Mouse (Mus musculus) forebrain, embryonic 16.5 days (tissue): ENCODE measurements at regions not wholly inside any gene's neighbourhood (a gene's known extent, or its start where the extent isn't known, plus 50 kb on each side); places are given as distances from the start of the nearest gene placed in this dataset.

Experiments used
- ATAC-seq: fragments of 200-750 bp; cut with Nextera tagmentation; 2 replicates; pipeline ENCODE4 v1.8.0; 2017; ENCODE audit warnings: mild to moderate bottlenecking, moderate library complexity
- H3K27ac ChIP-seq: fragments of 300-500 bp; sonication (generic); 2 replicates; pipeline ENCODE4 v1.5.1; 2014; ENCODE audit warnings: low read length, control low read depth
- H3K27me3 ChIP-seq: fragments of 300-500 bp; sonication (generic); replicated peaks from 2 replicates; pipeline ENCODE4 v1.6.1; 2014; ENCODE audit warnings: low read length; ENCODE audit not compliant: control insufficient read depth, insufficient read depth
- H3K36me3 ChIP-seq: fragments of 300-500 bp; sonication (generic); 2 replicates; pipeline ENCODE4 v1.6.1; 2014; ENCODE audit not compliant: control insufficient read depth, insufficient read depth
- H3K4me1 ChIP-seq: fragments of 300-500 bp; sonication (generic); replicated peaks from 2 replicates; pipeline ENCODE4 v1.6.1; 2014; ENCODE audit warnings: low read length; ENCODE audit not compliant: control insufficient read depth, insufficient read depth
- H3K4me2 ChIP-seq: fragments of 300-500 bp; sonication (generic); 2 replicates; pipeline ENCODE4 v1.6.1; 2014; ENCODE audit warnings: mild to moderate bottlenecking, low read length, control low read depth
- H3K4me3 ChIP-seq: fragments of 300-500 bp; sonication (generic); replicated peaks from 2 replicates; pipeline ENCODE4 v1.5.1; 2014; ENCODE audit warnings: mild to moderate bottlenecking, low read length, control low read depth
- H3K9ac ChIP-seq: fragments of 300-500 bp; sonication (generic); replicated peaks from 2 replicates; pipeline ENCODE4 v1.6.1; 2014; ENCODE audit warnings: low read depth, low read length, control low read depth
- H3K9me3 ChIP-seq: fragments of 300-500 bp; sonication (generic); 2 replicates; pipeline ENCODE4 v1.6.1; 2016; ENCODE audit warnings: low read length; ENCODE audit not compliant: control insufficient read depth
- WGBS: fragments of 180-500 bp; shearing (Covaris S2); extraction: QIAGEN DNeasy Blood & Tissue Kit; methylation state at CpG from one replicate; pipeline ENCODE4 v1.1.7; 2014; 5-methylcytosine and 5-hydroxymethylcytosine counted together

GRCm38 (mm10) chr10:117561909-117562849, 67.1 kb upstream of the Cpm start:
- Histone ChIP-seq H3K4me3 (no peak overlapping the region), H3K27ac (no peak overlapping the region), H3K9me3 (no peaks in the 10 kb centered on the region), H3K4me1 (no peaks in the 10 kb centered on the region), H3K36me3 (no peaks in the 10 kb centered on the region), H3K4me2 (no peak overlapping the region), H3K27me3 (no peaks in the 10 kb centered on the region), H3K9ac (no peak overlapping the region)
- 89% methylated on average over 13 of the region's 13 CpGs for WGBS
- no peak for ATAC-seq

GRCm38 (mm10) chr10:117561279-117561820, 68.0 kb upstream of the Cpm start:
- Histone ChIP-seq H3K4me2 (no peak overlapping the region), H3K27ac (no peak overlapping the region), H3K9ac (no peak overlapping the region), H3K4me3 (no peak overlapping the region), H3K4me1 (no peaks in the 10 kb centered on the region), H3K36me3 (no peaks in the 10 kb centered on the region), H3K9me3 (no peaks in the 10 kb centered on the region), H3K27me3 (no peaks in the 10 kb centered on the region)
- no peak for ATAC-seq
- WGBS: 82% methylated on average over 5 of the region's 5 CpGs

- no peak for ATAC-seq
- no peaks in the 10 kb centered on the region for H3K36me3 ChIP-seq
- no peaks in the 10 kb centered on the region for H3K4me1 ChIP-seq
- H3K4me3 ChIP-seq: no peak overlapping the region
- H3K9ac ChIP-seq: no peak overlapping the region
- WGBS: 84% methylated on average over 9 of the region's 9 CpGs
- no peak overlapping the region for H3K4me2 ChIP-seq
- H3K27me3 ChIP-seq: no peaks in the 10 kb centered on the region
- H3K9me3 ChIP-seq: no peaks in the 10 kb centered on the region
- no peak overlapping the region for H3K27ac ChIP-seq
Observed at GRCm38 (mm10) chr10:117560396-117561278, 68.7 kb upstream of the Cpm start.

- Histone ChIP-seq H3K36me3 (no peaks in the 10 kb centered on the region), H3K4me1 (no peaks in the 10 kb centered on the region), H3K27ac (no peak overlapping the region), H3K27me3 (no peaks in the 10 kb centered on the region), H3K4me3 (no peak overlapping the region), H3K9ac (no peak overlapping the region), H3K9me3 (no peaks in the 10 kb centered on the region), H3K4me2 (no peak overlapping the region)
- ATAC-seq: no peak
- WGBS: 47% methylated on average over 17 of the region's 17 CpGs
Observed at GRCm38 (mm10) chr10:117559615-117560395, 69.5 kb upstream of the Cpm start.

GRCm38 (mm10) chr10:117558891-117559614, 70.2 kb upstream of the Cpm start:
- Histone ChIP-seq H3K4me3 (no peak overlapping the region), H3K27me3 (no peaks in the 10 kb centered on the region), H3K27ac (no peak overlapping the region), H3K36me3 (no peaks in the 10 kb centered on the region), H3K9me3 (no peaks in the 10 kb centered on the region), H3K4me1 (no peaks in the 10 kb centered on the region), H3K9ac (no peak overlapping the region), H3K4me2 (no peak overlapping the region)
- ATAC-seq: no peak
- WGBS: 81% methylated on average over 24 of the region's 24 CpGs

- Histone ChIP-seq H3K4me1 (no peaks in the 10 kb centered on the region), H3K27ac (no peak overlapping the region), H3K4me2 (no peak overlapping the region), H3K27me3 (no peaks in the 10 kb centered on the region), H3K9me3 (no peaks in the 10 kb centered on the region), H3K4me3 (no peak overlapping the region), H3K9ac (no peak overlapping the region), H3K36me3 (no peaks in the 10 kb centered on the region)
- ATAC-seq: no peak
- WGBS: 90% methylated on average over 5 of the region's 5 CpGs
Observed at GRCm38 (mm10) chr10:117558292-117558800, 71.0 kb upstream of the Cpm start.

GRCm38 (mm10) chr10:117557666-117558065, 71.6 kb upstream of the Cpm start:
- no peak for ATAC-seq
- Histone ChIP-seq H3K27me3 (no peaks in the 10 kb centered on the region), H3K27ac (no peak overlapping the region), H3K4me2 (no peak overlapping the region), H3K9me3 (no peaks in the 10 kb centered on the region), H3K4me3 (no peak overlapping the region), H3K36me3 (no peaks in the 10 kb centered on the region), H3K9ac (no peak overlapping the region), H3K4me1 (no peaks in the 10 kb centered on the region)
- 97% methylated on average over 1 of the region's 1 CpGs for WGBS

- H3K36me3 ChIP-seq: no peaks in the 10 kb centered on the region
- WGBS: 84% methylated on average over 14 of the region's 14 CpGs
- ATAC-seq: no peak
- H3K4me2 ChIP-seq: no peak overlapping the region
- no peaks in the 10 kb centered on the region for H3K9me3 ChIP-seq
- H3K4me3 ChIP-seq: no peak overlapping the region
- H3K27me3 ChIP-seq: no peaks in the 10 kb centered on the region
- H3K4me1 ChIP-seq: no peaks in the 10 kb centered on the region
- no peak overlapping the region for H3K27ac ChIP-seq
- H3K9ac ChIP-seq: no peak overlapping the region
Observed at GRCm38 (mm10) chr10:117556851-117557542, 72.3 kb upstream of the Cpm start.
